Mouse (Mus musculus) hindbrain, postnatal 0 days (tissue): ENCODE data around the gene Pgm3. TPM values are rescaled to one million over a fixed set of nuclear protein-coding genes. Genes with fewer than 3 reads are reported as not detected.

Source experiments
- ATAC-seq: fragments of 200-750 bp; cut with Nextera tagmentation; 2 replicates; pipeline ENCODE4 v1.8.0; 2017; ENCODE audit warnings: mild to moderate bottlenecking, moderate TSS enrichment, moderate library complexity
- DNase-seq: peaks from one replicate; pipeline ENCODE4 v3.0.0-alpha.2; 2015; ENCODE audit warnings: low spot score
- H3K27ac ChIP-seq: fragments of 300-500 bp; sonication (generic); 2 replicates; pipeline ENCODE4 v1.5.1; 2014; ENCODE audit warnings: mild to moderate bottlenecking
- H3K27me3 ChIP-seq: fragments of 300-500 bp; sonication (generic); 2 replicates; pipeline ENCODE4 v1.6.1; 2014; ENCODE audit warnings: low read length, mixed read lengths; ENCODE audit not compliant: insufficient read depth
- H3K36me3 ChIP-seq: fragments of 300-500 bp; sonication (generic); 2 replicates; pipeline ENCODE4 v1.6.1; 2014; ENCODE audit warnings: low read length, mixed read lengths; ENCODE audit not compliant: insufficient read depth
- H3K4me1 ChIP-seq: fragments of 300-500 bp; sonication (generic); 2 replicates; pipeline ENCODE4 v1.6.1; 2014; ENCODE audit warnings: antibody characterized with exemption, low read length, mixed read lengths; ENCODE audit not compliant: insufficient read depth
- H3K4me2 ChIP-seq: fragments of 300-500 bp; sonication (generic); 2 replicates; pipeline ENCODE4 v1.6.1; 2014; ENCODE audit warnings: low read depth, mild to moderate bottlenecking, low read length, moderate library complexity, mixed read lengths
- H3K4me3 ChIP-seq: fragments of 300-500 bp; sonication (generic); 2 replicates; pipeline ENCODE4 v1.5.1; 2014; ENCODE audit warnings: low read length
- H3K9ac ChIP-seq: fragments of 300-500 bp; sonication (generic); replicated peaks from 2 replicates; pipeline ENCODE4 v1.6.1; 2014; ENCODE audit warnings: mild to moderate bottlenecking, low read length, moderate library complexity, mixed read lengths
- H3K9me3 ChIP-seq: fragments of 300-500 bp; sonication (generic); 2 replicates; pipeline ENCODE4 v1.6.1; 2016; ENCODE audit warnings: low read length, mixed read lengths
- CTCF ChIP-seq: IDR thresholded peaks from 2 replicates; pipeline ENCODE4 v1.5.1; 2016; ENCODE audit warnings: antibody characterized with exemption, control low read depth, low read depth
- WGBS: fragments of 180-500 bp; shearing (Covaris S2); extraction: QIAGEN DNeasy Blood & Tissue Kit; methylation state at CpG from one replicate; pipeline ENCODE4 v1.1.7; 2014; 5-methylcytosine and 5-hydroxymethylcytosine counted together
- polyA plus RNA-seq: library from polyadenylated mRNA; unstranded; fragments of >200 nt; fragmentation: Nextera tagmentation; extraction: Ambion mirVana; gene quantifications from 2 replicates; pipeline ENCODE4 v1.2.1, GENCODE M21; 2015
- total RNA-seq: library from RNA; depleted of rRNA; stranded (reverse); fragments of >200 nt; gene quantifications from 2 replicates; pipeline ENCODE4 v1.2.3, GENCODE M21; 2014

Gene Pgm3
- total and polyA plus RNA-seq, 2 experiments from 2014 or later: 12.4 to 28.9 TPM

GRCm38 (mm10) chr9:86544559-86544958 lies 27.1 kb downstream of the Pgm3 start:
- WGBS: 61% methylated on average over 1 of the region's 1 CpGs
- peaks cover 31% of the 10 kb centered on the region; the same call in 1 of the 2 replicates for H3K36me3 ChIP-seq
- H3K9me3 ChIP-seq: no peaks in the 10 kb centered on the region
- H3K4me1 ChIP-seq: no peaks in the 10 kb centered on the region
- DNase-seq: no peak
- TF ChIP-seq CTCF: no peak
- H3K9ac ChIP-seq: no peak overlapping the region
- no peak overlapping the region for H3K27ac ChIP-seq
- no peaks in the 10 kb centered on the region for H3K27me3 ChIP-seq
- no peak overlapping the region for H3K4me2 ChIP-seq
- no peak for ATAC-seq
- no peak overlapping the region for H3K4me3 ChIP-seq

- Histone ChIP-seq H3K27me3 (no peaks in the 10 kb centered on the region), H3K9ac (no peak overlapping the region), H3K27ac (no peak overlapping the region), H3K36me3 (peaks cover 22% of the 10 kb centered on the region; the same call in 1 of the 2 replicates), H3K4me1 (no peaks in the 10 kb centered on the region), H3K9me3 (no peaks in the 10 kb centered on the region), H3K4me2 (no peak overlapping the region), H3K4me3 (no peak overlapping the region)
- DNase-seq: no peak
- TF ChIP-seq CTCF: no peak
- WGBS: 82% methylated on average over 3 of the region's 3 CpGs
- no peak for ATAC-seq
Observed at GRCm38 (mm10) chr9:86543451-86543850, 28.2 kb downstream of the Pgm3 start.

GRCm38 (mm10) chr9:86534071-86534470 lies 37.6 kb downstream of the Pgm3 start:
- Histone ChIP-seq H3K4me3 (no peak overlapping the region), H3K27ac (no peak overlapping the region), H3K4me2 (no peak overlapping the region), H3K27me3 (no peaks in the 10 kb centered on the region), H3K36me3 (peaks cover 34% of the 10 kb centered on the region), H3K9me3 (no peaks in the 10 kb centered on the region), H3K9ac (no peak overlapping the region), H3K4me1 (no peaks in the 10 kb centered on the region)
- no peak for TF ChIP-seq CTCF
- no peak for ATAC-seq
- no peak for DNase-seq
- 92% methylated on average over 5 of the region's 5 CpGs for WGBS

- ATAC-seq: no peak
Observed at GRCm38 (mm10) chr9:86525600-86525999, 46.0 kb downstream of the Pgm3 start.

GRCm38 (mm10) chr9:86522335-86522734 lies 49.3 kb downstream of the Pgm3 start:
- no peak overlapping the region for H3K4me2 ChIP-seq
- H3K4me1 ChIP-seq: no peaks in the 10 kb centered on the region
- H3K9me3 ChIP-seq: no peaks in the 10 kb centered on the region
- H3K27ac ChIP-seq: no peak overlapping the region
- ATAC-seq: no peak
- DNase-seq: no peak
- H3K27me3 ChIP-seq: no peaks in the 10 kb centered on the region
- peaks cover 31% of the 10 kb centered on the region for H3K36me3 ChIP-seq
- TF ChIP-seq CTCF: 0 out of 2 replicates have a peak, but pooled peaks have one; percentile 7
- no peak overlapping the region for H3K4me3 ChIP-seq
- H3K9ac ChIP-seq: no peak overlapping the region

More at GRCm38 (mm10) chr9:86525600-86525999, 46.0 kb downstream of the Pgm3 start:
- Histone ChIP-seq H3K9me3 (no peaks in the 10 kb centered on the region), H3K4me1 (no peaks in the 10 kb centered on the region), H3K4me2 (no peak overlapping the region), H3K27me3 (no peaks in the 10 kb centered on the region), H3K4me3 (no peak overlapping the region), H3K9ac (no peak overlapping the region), H3K36me3 (peaks cover 31% of the 10 kb centered on the region), H3K27ac (no peak overlapping the region)
- 52% methylated on average over 2 of the region's 2 CpGs for WGBS
- DNase-seq: no peak
- TF ChIP-seq CTCF: no peak

- 97% methylated on average over 4 of the region's 4 CpGs for WGBS
- Histone ChIP-seq H3K27me3 (no peaks in the 10 kb centered on the region), H3K9ac (no peak overlapping the region), H3K27ac (no peak overlapping the region), H3K4me1 (no peaks in the 10 kb centered on the region), H3K4me3 (no peak overlapping the region), H3K9me3 (no peaks in the 10 kb centered on the region), H3K36me3 (peaks cover 26% of the 10 kb centered on the region), H3K4me2 (no peak overlapping the region)
- no peak for TF ChIP-seq CTCF
- DNase-seq: no peak
- ATAC-seq: no peak
Observed at GRCm38 (mm10) chr9:86514798-86515197, 56.8 kb downstream of the Pgm3 start.

- H3K4me1 ChIP-seq: no peaks in the 10 kb centered on the region
- 87% methylated on average over 3 of the region's 3 CpGs for WGBS
- no peaks in the 10 kb centered on the region for H3K9me3 ChIP-seq
- no peak for TF ChIP-seq CTCF
- H3K9ac ChIP-seq: no peak overlapping the region
- no peak overlapping the region for H3K4me3 ChIP-seq
- no peak overlapping the region for H3K27ac ChIP-seq
- no peak for ATAC-seq
- H3K36me3 ChIP-seq: peaks cover 26% of the 10 kb centered on the region
- no peaks in the 10 kb centered on the region for H3K27me3 ChIP-seq
- no peak for DNase-seq
- no peak overlapping the region for H3K4me2 ChIP-seq
Observed at GRCm38 (mm10) chr9:86514390-86514789, 57.3 kb downstream of the Pgm3 start.
